Mouse (Mus musculus) hindlimb bud, embryonic 11.5 days (tissue): ENCODE measurements around the gene Sit1.

Source experiments
- DNase-seq: peaks from one replicate; pipeline ENCODE4 v3.0.0-alpha.2; 2012; ENCODE audit warnings: low read depth, low spot score; ENCODE audit errors: extremely low spot score

Gene Sit1

DNA sequence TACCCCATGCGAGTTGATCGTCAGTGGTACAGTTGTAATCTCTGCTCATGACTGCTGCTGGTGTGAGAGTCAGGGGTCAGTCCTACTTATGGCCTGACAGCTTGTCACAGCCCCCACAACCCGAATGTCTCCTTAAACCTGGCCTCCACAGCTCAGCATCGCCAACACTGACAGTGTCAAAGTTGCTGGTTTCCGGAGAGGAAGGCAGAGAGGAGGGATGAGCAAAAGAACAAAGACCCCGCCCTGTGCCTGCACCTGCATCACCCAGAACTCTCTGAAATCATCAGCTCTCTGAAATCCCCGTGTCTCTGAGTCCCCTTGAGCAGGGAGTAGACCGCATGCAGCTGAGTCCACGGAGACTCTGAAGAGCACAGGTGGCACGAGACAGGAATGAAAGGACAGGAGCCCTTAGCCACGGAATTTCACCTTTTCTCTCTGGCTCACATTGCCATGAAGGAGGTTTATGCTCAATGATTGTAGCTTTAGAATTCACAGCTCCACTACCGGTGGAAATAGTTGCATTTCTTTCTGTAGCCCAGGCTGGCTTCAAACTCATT is at the start of gene Sit1:
Gene Sit1, minus strand, starts transcription at position 200 of the 557 bp plus-strand sequence.
- DNase-seq, result no peak

DNA sequence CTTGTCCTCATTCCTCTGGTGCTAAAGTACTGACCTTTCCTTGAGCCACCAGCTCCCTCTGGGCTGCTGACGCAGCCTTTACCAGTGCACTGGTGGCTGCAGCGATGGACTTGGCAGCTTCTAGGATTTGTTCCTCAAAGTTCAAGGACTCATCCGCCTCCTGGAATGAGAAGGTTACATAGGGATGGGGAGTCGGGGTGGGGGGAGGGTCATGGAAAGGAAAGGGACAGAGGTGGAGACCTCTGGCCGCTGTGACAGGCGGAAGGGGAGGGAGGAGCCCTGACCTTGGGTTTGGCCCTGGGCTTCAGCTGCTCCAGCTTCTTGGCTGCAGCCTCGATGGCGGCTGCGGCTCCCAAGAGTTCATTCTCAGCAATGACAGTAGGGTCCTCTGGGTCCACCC is 49.7 kb upstream of the Sit1 start:
- DNase-seq, result no peak

DNA sequence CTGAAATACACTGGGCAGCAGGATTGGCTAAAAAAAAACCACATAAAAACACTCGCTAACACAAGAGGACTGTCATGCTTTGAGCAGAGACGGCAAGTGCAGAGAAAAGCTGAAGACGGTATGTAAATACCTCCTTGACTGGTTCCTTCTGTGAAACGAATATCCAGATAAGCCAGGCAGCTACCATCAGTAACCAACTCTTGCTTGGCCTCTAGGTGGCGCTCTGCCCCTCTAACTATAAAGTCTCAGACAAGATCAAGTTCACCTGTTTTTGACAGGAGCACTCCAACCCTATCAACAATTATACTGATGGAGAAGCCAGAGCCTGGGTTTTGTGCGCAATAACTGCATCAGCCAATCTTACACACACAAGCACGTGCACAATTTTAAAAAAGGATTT is 47.0 kb upstream of the Sit1 start:
- DNase-seq, result peak; percentile 58

DNA sequence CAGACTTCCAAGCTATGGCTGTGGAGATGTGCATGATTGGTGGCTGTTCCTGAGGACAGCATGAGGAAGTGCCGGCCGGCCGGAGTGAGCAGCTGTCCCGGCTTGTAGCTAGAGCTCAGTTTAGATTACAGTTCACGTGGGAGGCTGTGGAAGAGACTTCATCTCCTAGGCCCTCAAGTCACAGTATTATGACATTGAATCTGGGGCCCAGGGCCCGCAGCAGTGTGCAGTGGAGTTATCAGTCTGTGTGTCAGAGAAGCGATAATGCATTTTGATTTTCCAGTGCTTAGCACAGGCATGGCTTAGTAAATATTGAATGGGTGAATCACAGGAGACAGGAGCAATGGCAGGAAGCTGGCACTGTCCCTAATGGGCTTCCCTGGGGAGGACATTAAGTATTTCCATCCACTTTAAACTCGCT is 46.6 kb upstream of the Sit1 start:
- DNase-seq, result no peak

DNA sequence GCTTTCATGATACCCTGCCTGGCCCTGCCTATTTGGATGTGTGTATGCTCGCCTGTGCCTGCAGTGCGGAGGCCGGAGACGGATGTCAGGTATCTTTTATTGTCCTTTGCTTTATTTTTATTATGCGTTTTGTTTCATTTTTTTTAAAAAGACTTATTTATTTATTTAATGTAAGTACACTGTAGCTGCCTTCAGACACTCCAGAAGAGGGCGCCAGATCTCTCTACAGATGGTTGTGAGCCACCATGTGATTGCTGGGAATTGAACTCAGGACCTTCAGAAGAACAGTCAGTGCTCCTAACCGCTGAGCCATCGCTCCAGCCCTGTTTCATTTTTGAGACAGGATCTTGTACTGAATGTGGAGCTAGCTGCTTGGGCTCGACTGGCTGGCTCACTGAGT is 45.0 kb upstream of the Sit1 start:
- no peak for DNase-seq

DNA sequence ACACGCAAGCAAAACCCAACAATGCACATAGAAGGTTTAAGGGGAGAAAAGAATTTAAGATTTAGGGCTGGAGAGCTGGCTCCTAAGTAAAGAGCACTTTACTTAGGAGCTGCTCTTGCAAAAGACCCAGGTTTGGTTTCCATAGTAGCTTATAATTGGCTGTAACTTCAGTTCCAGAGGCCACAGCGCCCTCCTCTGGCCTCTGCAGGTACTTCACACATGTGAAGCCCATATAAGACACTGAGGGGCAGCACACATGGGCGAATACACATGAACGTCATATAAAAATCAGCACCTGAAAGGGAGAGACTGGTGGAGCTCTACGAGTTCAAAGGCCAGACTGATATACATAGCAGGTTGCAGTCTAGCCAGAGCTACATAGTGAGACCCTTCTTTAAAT is 44.3 kb upstream of the Sit1 start:
- DNase-seq, result no peak

DNA sequence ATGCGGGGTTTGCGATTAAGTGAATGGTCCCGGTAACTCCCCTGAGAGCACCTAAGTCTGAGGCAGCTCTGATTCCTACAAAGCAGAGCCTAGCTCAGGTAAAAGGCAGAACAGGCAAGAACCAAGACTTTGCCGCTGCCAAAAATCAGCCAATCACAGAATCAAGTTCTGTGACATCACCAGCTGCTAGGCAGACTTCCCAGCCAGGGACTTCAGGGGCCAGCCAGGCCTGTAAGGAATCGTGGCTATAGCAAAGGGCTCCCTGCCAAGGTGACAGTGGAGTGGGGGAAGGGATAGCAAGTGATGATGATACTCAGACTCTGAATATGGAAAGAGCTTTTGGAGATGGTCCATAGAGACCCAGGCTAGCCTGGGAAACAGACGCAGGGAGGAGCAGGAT is 36.4 kb upstream of the Sit1 start:
- peak; percentile 92 for DNase-seq

DNA sequence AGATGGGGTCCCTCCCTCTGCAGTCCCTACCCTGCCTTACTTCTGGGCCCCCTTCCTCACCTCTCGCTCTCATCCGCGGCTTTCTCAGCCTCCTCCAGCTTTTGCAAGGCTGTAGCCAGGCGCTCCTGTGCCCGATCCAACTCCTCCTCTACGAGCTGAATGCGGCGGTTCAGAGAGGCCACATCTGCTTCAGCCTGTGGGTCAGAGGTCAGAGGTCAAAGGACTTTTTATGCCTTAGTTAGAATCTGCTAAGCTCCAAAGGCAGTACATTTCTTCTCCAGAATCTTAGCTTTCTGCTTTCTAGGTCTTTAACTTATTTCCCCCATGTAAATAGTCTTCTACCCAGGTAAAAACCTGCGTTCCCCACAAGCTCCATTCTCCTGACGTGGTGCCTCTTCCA is 36.0 kb upstream of the Sit1 start:
- no peak for DNase-seq

DNA sequence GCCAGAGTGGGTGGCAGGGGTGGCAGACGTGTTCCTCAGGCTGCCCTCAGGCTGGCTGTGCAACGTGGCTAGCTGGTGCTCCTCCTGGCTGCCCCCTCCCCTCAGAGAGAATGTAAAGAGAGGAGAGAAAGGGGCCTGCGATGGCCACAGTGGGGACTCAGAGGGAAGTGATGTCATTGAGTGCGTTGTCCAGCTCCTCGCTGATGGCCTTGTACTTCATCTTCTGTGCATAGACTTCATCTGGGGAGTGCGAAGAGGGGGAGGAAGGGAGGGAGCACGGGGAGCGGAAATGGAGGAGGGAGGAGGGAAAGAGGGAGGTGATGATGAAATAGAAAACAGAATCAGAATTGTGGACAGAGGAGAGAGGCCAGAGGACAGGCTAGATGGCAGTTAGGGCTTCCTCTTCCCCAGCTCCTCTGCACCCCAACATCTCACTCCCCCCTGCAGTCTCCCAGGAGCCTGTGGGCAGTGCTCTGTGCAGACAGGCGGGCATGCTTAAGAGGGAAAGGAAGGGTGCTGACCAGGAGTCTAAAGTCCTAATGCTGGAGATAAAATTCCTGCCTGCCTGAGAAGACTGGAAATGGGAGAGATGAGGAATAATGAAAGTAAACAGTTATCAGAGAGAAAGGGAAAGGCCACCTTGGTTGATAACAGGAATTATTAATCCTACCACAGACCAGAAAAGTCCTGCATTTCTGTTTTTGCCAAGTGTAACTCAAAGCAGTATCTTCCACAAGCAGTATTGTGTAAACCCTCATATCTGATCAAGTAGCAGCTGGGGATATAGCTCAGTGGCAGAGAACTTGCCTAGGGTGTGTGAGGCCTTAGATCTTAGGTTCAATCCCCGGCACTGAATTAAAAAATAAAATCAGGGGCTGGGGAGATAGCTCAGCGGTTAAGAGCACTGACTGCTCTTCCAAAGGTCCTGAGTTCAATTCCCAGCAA is 32.5 kb upstream of the Sit1 start:
- DNase-seq, result no peak

DNA sequence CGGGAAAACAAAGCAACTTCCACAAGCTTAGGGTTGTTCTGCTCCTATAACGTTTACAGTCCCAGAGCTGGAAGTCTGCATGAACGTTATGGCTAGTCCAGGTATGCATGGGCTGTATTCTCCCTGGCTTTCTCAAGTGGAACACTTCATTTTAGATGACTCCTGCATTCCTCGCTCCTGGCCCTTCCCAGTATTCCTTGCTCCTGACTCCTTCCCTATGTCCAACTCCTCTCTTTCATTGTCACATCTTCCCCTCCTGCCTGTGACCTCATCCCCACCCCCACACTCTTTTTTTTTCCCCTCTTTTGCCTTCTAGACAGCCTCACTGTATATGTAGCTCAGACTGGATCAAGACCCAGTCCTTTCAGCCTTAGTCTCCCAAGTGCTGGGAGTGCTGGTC is 30.3 kb upstream of the Sit1 start:
- no peak for DNase-seq

DNA sequence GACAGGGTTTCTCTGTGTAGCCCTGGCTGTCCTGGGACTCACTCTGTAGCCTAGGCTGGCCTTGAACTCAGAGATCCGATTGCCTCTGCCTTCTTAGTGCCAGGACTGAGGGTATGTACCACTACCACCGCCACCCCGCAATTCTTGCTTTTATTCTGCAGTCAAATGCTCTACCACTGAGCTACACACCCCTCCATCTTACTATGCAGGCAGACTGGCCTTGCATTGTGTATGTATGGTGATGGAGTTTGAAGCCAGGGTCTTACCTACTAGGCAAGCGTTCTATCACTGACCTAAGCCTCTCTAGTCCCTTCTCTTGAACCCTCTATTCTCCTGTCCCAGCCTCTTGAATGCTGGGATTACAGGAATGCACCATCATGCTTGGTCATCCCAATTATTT is 29.8 kb upstream of the Sit1 start:
- DNase-seq, result no peak

DNA sequence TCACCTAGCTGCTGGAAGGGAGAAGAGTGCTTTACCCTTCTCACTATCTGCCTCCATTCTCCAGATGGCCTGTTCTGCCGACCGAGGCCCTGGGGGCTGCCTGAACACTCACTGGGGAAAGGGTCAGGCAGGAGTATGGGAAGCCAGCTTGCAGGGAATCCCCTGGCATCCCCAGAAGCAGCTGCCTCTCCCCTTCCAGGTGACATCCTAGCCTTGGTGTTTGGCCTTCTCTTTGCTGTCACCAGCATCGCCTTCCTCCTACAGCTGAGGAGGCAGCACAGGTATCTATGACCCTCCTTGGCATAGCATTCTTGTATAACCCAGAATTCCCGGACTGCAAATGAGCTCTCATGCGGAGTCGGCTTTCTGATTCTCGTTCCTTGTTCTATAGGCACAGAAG is 29.1 kb upstream of the Sit1 start:
- no peak for DNase-seq

DNA sequence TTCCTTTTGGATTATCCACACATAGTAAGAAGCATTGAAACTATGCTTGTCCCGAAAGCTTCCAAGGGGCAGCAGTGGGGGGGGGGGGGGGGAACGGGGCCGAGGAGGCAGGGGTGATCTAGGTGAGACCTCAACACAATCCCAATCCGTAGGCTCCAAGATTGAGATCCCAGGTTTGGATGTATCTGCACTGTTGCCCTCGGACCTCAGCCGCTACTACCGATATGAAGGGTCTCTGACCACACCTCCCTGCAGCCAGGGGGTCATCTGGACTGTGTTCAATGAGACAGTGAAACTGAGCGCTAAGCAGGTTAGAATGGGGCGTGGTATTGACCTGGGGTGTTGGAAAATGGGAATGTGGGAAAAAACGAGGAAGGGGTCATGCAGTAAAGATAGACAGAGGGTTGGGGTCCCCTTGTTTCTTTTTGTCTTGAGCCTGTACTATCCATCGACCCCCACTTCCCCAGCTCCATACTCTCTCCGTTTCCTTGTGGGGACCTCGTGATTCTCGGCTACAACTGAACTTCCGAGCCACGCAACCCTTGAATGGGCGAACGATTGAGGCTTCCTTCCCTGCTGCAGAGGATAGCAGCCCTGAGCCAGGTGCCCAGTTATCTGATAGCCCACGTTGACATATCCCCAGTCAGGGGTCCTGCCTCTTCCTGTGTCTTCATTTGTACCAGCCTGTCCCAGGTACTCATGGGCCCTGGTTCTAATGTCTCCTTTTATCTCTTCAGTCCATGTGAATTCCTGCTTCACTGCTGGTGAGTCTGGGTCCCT is 28.3 kb upstream of the Sit1 start:
- DNase-seq, result no peak

DNA sequence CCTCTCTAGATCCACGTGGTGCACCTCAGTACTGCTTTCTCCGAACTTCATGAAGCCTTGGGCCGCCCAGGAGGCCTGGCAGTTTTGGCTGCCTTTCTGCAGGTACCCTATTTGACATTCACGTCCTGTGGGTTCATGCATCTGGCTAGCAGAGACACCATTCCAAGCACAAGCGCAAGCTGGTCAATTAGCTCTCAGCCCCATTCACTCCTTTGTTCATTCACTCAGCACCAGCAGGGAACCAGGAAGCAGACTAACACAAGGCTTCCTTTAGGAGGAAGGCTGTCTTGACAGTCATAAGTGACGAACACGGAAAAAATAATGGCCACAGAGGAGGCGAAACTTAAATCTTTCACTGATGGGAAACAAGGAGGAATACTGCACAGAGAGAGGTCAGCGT is 25.6 kb upstream of the Sit1 start:
- no peak for DNase-seq

DNA sequence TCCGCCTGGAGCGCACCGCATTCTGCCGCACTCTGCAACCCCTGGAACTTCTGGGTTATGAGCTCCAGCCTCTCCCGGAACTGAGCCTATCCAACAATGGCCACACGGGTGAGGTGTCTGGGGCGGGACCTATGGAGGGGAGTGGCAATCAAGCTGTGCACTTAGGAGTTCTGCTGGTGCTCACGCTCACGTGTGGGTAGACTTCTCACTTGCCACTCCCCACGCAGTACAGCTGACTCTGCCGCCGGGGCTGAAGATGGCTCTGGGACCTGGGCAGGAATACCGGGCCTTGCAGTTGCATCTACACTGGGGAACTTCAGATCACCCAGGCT is 25.1 kb upstream of the Sit1 start:
- DNase-seq, result no peak

DNA sequence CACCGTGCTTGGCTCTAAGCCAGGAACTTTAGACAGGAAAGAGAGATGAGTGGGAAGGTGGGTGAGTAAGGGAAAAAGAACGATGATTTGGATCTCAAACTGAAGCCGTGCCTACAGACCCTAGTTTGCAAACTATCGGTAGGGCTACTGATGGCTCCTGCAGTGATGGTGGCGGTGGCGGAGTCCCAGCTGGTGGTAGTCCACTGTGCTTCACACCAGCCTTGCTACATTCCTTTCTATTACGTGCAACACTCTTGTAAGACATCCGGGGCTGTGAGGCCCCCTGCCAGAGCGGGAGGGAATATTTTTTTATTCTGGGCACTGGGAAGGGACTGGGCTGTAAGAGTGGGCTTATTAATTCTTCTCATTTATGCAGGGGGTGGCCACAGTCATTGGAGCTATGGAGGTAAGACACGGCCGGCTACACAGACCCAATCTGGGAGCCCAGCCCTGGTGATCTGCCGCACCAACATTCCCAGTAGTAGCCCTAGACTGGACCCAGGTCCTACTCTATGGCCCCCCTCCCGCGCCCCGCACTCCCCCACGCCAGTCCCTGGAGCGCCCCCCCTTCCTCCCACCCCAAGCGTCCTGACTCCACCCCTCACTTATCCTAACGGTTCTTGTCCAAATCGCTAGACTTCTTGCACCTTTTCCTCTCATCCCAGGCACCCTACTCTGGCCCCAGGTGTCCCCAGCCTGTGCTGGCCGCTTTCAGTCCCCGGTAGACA is 24.6 kb upstream of the Sit1 start:
- no peak for DNase-seq

DNA sequence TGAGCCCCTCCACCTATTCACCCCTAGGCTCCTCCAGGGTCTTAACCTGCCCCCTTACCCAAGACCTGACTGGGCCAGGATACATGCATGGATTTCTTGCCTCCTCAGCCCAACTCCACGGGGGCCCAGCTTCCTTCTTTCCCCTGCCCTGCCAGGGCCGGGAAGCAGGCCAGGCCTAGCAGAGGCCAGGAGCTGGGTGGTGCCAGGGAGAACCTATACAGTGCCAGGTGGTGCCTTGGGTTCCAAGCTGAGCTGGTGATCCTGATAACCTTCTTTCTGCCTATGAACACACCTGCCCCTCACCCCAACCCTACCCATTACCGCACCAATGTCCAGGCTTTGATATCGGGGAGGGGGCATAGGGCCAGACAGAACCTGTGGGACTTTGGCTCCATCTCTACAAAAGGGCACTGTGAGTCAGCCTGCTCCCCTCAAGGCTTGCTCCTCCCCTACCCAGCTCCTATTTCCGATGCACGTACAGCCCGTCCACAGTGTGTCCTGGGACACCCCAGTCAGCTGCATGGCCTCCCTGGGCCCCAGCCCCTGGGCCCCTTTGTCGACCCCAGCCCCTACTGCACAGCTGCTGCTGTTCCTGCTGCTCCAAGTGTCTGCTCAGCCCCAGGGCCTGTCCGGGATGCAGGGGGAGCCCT is 23.1 kb upstream of the Sit1 start, which contains the start of gene Car9:
Gene Car9, plus strand, starts transcription at position 431 of the 650 bp plus-strand sequence.
- no peak for DNase-seq

DNA sequence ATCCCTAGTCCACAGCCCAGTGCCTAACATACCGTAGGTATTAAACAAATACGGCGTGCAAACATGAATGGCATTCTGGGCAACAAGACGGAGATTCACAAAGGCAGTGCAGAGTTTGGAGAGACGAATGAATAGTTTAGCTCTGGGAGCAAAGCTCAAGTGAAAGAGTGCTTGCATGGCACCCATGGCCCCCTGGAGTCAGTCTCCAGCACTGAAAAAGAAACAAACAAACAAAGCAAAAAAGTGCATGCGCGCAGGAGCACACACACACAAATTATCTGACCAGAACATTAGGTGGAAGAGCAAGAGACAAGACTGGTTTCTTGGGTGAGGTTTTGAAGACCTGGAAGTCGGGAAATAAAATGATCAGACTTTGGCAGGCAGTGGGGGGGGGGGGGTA is 22.5 kb upstream of the Sit1 start:
- DNase-seq, result no peak

DNA sequence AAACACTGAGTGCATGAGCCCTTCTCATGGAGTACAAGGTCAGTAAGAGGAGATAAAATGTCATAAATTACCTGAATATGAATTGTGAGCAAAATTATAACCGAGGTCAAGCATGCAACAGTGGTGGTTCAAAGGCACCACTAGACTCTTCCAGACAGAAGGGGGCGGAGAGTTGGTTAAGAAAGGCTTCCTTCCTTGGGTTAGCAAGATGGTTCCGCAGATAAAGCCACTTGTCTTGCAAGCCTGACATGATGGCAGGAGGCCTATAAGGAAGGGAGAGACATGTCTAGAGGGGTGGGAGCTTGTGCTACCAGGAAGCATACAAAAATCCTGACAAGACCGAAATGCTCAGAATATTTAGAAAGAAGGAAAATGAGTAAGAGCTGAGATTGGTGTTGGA is 20.7 kb upstream of the Sit1 start:
- DNase-seq, result no peak

DNA sequence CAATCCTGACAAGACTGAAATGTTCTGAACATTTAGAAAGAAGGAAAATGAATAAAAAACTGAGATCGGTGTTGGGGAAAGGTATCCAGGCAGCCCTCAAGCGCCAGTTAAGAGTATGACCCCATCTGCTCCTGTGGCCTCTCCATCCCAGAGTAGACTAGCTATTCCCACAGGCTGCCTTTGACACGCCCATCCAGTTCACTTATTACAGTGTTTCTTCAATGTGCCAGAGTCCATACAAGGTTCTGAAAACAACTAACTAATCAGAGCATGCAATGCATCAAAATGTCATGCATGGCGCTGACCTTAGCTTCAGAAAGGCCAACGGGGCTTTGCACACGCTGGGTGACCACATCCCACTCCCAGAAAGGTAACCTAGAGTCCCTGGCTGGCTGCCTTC is 20.0 kb upstream of the Sit1 start:
- DNase-seq, result no peak

DNA sequence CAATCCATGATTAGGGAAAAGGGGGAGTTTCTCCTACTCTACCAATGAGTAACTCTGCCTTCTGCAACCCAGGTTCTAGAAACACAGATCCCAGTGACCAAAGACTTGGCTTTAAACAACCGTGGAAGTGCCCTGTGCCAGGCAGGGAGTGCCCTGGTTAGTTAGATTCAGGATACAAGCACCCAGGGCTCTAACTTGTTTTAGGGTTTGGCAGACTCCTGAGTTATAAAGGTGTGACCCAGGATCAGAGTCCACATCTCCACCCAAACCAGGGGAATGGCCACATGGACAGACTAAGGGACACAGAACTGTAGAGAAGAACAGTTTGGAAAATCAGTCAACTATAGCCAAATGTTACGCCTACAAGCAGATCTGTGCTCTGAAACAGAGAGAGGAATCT is 19.5 kb upstream of the Sit1 start:
- DNase-seq, result no peak
